Mouse (Mus musculus): ENCODE results near the gene Dhx32. TPM values are rescaled to one million over a fixed set of nuclear protein-coding genes. Genes with fewer than 3 reads are reported as not detected.

Dhx32 gene
- 25.3 and 29.6 TPM in 2 replicates for polyA plus RNA-seq (2012; rRNA removed)

- DNase-seq, result peak; percentile 60 to 63
- H3K27ac ChIP-seq (ENCODE audit: insufficient read depth, low read length), result no peak within 1 kb of the TSS
- no peaks in the 10 kb centered on the region for H3K27me3 ChIP-seq (ENCODE audit: control insufficient read depth, insufficient read depth, low read length)
- H3K4me3 ChIP-seq (replicated peaks; ENCODE audit: insufficient read depth, low read depth, low read length), result no peak within 1 kb of the TSS
- H3K4me1 ChIP-seq (ENCODE audit: control insufficient read depth, insufficient read depth, low read length), result no peaks in the 10 kb centered on the region
- TF ChIP-seq CTCF (IDR thresholded peaks at IDR 0.05; ENCODE audit: borderline replicate concordance, insufficient read depth, low read depth, low read length) (peak; percentile 76), POLR2A (IDR thresholded peaks at IDR 0.05; ENCODE audit: borderline replicate concordance, insufficient read depth, low read length) (no peak)
- WGBS, result 40% methylated on average over 18 of the region's 18 CpGs
Observed at GRCm38 (mm10) chr7:133782717-133783435, at the start of gene Dhx32. TSS of gene Dhx32 (minus strand) at chr7:133782726.

DNA sequence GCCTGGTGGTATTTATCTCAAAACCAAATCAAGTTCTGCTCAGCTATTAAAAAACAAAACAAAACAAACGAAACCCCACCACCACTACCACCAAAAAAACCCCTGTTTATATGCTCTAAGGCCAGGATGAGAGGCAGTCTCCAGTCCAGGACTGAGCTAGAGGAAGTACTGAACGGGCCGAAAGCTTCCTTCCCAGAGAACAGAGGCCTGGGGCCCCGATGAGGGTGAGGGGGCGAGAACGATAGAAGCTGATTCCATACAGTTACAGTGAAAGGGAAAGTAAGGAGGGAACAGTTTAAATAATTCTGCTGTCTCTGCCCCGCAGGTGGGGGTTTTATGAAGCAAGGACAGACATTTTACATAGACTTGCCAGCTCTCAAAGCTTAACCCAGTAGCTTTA lies 47.1 kb upstream of the Dhx32 start:
- no peak for DNase-seq
- 80% methylated on average over 7 of the region's 7 CpGs for WGBS
- H3K4me3 ChIP-seq (replicated peaks; ENCODE audit: insufficient read depth, low read depth, low read length), result no peak overlapping the region
- no peak overlapping the region for H3K27ac ChIP-seq (ENCODE audit: insufficient read depth, low read length)
- TF ChIP-seq POLR2A (IDR thresholded peaks at IDR 0.05; ENCODE audit: borderline replicate concordance, insufficient read depth, low read length) (no peak), CTCF (IDR thresholded peaks at IDR 0.05; ENCODE audit: borderline replicate concordance, insufficient read depth, low read depth, low read length) (no peak)
- H3K4me1 ChIP-seq (ENCODE audit: control insufficient read depth, insufficient read depth, low read length), result no peaks in the 10 kb centered on the region
- H3K27me3 ChIP-seq (ENCODE audit: control insufficient read depth, insufficient read depth, low read length), result no peaks in the 10 kb centered on the region

DNA sequence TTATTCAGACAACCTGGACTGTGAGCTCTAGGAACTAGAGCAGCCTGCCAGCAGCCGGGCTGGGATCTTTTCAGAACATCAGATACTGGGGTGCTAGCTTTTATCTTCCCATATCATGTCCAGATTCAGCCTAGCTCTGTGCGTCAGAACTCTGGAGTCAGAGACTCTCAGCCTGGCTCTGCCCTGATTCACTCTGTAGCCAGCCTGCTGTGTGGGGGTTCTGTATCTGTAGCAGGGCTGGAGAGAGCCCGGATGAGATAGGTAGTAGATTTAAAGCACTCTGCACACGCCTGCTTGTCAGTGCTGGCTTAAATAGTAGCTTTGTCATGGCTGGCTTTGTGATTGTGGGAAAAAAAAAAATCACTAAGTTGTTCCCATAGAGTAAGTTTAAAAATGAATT lies 46.0 kb upstream of the Dhx32 start:
- DNase-seq, result no peak
- 50% methylated on average over 4 of the region's 4 CpGs for WGBS
- H3K4me1 ChIP-seq (ENCODE audit: control insufficient read depth, insufficient read depth, low read length), result no peaks in the 10 kb centered on the region
- H3K27ac ChIP-seq (ENCODE audit: insufficient read depth, low read length), result no peak overlapping the region
- no peaks in the 10 kb centered on the region for H3K27me3 ChIP-seq (ENCODE audit: control insufficient read depth, insufficient read depth, low read length)
- H3K4me3 ChIP-seq (replicated peaks; ENCODE audit: insufficient read depth, low read depth, low read length), result no peak overlapping the region
- TF ChIP-seq POLR2A (IDR thresholded peaks at IDR 0.05; ENCODE audit: borderline replicate concordance, insufficient read depth, low read length) (no peak), CTCF (IDR thresholded peaks at IDR 0.05; ENCODE audit: borderline replicate concordance, insufficient read depth, low read depth, low read length) (no peak)

DNA sequence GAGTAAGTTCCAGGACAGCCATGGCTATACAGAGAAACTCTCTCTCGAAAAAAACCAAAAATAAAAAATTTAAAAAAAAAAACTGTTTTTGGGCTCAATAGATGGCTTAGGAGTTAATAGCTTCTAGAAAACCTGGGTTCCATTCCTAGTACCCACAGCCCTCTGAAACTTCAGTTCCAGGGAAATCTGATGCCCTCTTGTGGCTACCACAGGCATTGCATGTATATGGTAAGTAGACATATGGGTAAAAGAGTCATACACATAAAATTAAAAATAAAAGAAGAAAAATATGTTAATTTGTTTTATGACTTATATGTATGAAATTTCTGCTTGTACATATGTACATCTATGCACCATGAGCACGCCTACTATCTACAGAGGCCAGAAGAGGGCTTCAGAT lies 42.1 kb upstream of the Dhx32 start:
- Histone ChIP-seq H3K27ac (ENCODE audit: insufficient read depth, low read length) (no peak overlapping the region), H3K4me1 (ENCODE audit: control insufficient read depth, insufficient read depth, low read length) (no peaks in the 10 kb centered on the region), H3K4me3 (replicated peaks; ENCODE audit: insufficient read depth, low read depth, low read length) (no peak overlapping the region), H3K27me3 (ENCODE audit: control insufficient read depth, insufficient read depth, low read length) (no peaks in the 10 kb centered on the region)
- TF ChIP-seq CTCF (IDR thresholded peaks at IDR 0.05; ENCODE audit: borderline replicate concordance, insufficient read depth, low read depth, low read length), result no peak
- no peak for TF ChIP-seq POLR2A (IDR thresholded peaks at IDR 0.05; ENCODE audit: borderline replicate concordance, insufficient read depth, low read length)
- DNase-seq, result no peak
- whole genome bisulfite sequencing, result 98% methylated on average over 2 of the region's 2 CpGs

- Histone ChIP-seq H3K4me3 (replicated peaks; ENCODE audit: insufficient read depth, low read depth, low read length) (no peak overlapping the region), H3K27ac (ENCODE audit: insufficient read depth, low read length) (no peak overlapping the region), H3K4me1 (ENCODE audit: control insufficient read depth, insufficient read depth, low read length) (no peaks in the 10 kb centered on the region), H3K27me3 (ENCODE audit: control insufficient read depth, insufficient read depth, low read length) (no peaks in the 10 kb centered on the region)
- WGBS, result 88% methylated on average over 6 of the region's 6 CpGs
- no peak for DNase-seq
- TF ChIP-seq CTCF (IDR thresholded peaks at IDR 0.05; ENCODE audit: borderline replicate concordance, insufficient read depth, low read depth, low read length) (no peak; the same call in 1 of the 2 replicates), POLR2A (IDR thresholded peaks at IDR 0.05; ENCODE audit: borderline replicate concordance, insufficient read depth, low read length) (no peak)
Observed at GRCm38 (mm10) chr7:133823751-133824150, 41.2 kb upstream of the Dhx32 start.

DNA sequence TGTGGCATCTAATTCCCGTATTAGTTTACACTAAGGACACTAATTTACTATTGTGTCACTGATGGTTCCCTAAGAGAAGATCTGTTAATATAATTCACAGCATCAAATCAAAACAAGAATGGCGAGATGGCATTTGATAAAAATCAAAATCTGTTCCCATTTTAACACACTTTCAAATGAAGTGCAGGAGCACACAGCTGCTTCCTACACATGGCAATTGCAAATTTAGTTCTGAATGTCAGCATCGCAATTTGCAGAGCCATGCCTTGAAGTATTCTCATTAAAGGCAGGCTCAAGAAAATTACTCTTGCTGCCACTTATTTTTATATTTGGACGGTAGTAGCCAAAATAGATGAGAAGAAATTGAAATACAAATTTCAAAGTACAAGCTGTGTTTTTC lies 30.8 kb upstream of the Dhx32 start:
- Histone ChIP-seq H3K27me3 (ENCODE audit: control insufficient read depth, insufficient read depth, low read length) (no peaks in the 10 kb centered on the region), H3K4me3 (replicated peaks; ENCODE audit: insufficient read depth, low read depth, low read length) (no peak overlapping the region), H3K27ac (ENCODE audit: insufficient read depth, low read length) (no peak overlapping the region), H3K4me1 (ENCODE audit: control insufficient read depth, insufficient read depth, low read length) (no peaks in the 10 kb centered on the region)
- DNase-seq, result no peak
- WGBS, result 90% methylated on average over 4 of the region's 4 CpGs
- TF ChIP-seq CTCF (IDR thresholded peaks at IDR 0.05; ENCODE audit: borderline replicate concordance, insufficient read depth, low read depth, low read length) (no peak), POLR2A (IDR thresholded peaks at IDR 0.05; ENCODE audit: borderline replicate concordance, insufficient read depth, low read length) (no peak)

- Histone ChIP-seq H3K27me3 (ENCODE audit: control insufficient read depth, insufficient read depth, low read length) (no peaks in the 10 kb centered on the region), H3K27ac (ENCODE audit: insufficient read depth, low read length) (no peak overlapping the region), H3K4me3 (replicated peaks; ENCODE audit: insufficient read depth, low read depth, low read length) (no peak overlapping the region), H3K4me1 (ENCODE audit: control insufficient read depth, insufficient read depth, low read length) (no peaks in the 10 kb centered on the region)
- WGBS, result 76% methylated on average over 7 of the region's 7 CpGs
- TF ChIP-seq POLR2A (IDR thresholded peaks at IDR 0.05; ENCODE audit: borderline replicate concordance, insufficient read depth, low read length), result no peak
- no peak for TF ChIP-seq CTCF (IDR thresholded peaks at IDR 0.05; ENCODE audit: borderline replicate concordance, insufficient read depth, low read depth, low read length)
- no peak for DNase-seq
Observed at GRCm38 (mm10) chr7:133812927-133813326, 30.4 kb upstream of the Dhx32 start.

DNA sequence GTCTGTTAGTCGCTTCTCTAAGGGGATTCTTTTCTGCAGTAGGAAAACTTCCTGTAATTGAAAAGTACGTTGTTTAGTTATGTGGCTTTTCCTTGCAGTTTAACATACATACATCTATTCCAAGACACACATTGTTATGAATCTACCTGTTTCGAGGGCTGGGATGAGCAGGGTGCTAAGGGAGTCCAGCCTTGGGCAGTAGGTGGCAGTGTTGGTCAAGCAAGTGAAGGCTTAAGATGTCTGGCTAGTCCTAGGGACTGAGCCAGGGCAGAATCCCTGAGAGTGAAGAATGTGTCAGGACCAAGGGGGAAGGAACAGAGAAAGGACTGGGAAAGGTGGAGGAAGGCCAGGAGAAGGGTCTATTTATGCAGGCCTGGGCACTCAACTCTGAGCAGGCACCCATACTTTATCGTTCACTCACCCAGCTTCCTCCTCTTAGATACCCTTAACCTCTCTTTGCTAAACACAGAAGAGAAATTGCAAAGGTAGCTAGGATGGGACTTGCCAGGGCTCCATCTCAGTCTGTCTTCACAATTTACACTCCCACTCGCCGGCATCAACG lies 23.2 kb upstream of the Dhx32 start:
- Histone ChIP-seq H3K4me3 (replicated peaks; ENCODE audit: insufficient read depth, low read depth, low read length) (no peak overlapping the region), H3K27me3 (ENCODE audit: control insufficient read depth, insufficient read depth, low read length) (no peaks in the 10 kb centered on the region), H3K4me1 (ENCODE audit: control insufficient read depth, insufficient read depth, low read length) (no peaks in the 10 kb centered on the region), H3K27ac (ENCODE audit: insufficient read depth, low read length) (no peak overlapping the region)
- TF ChIP-seq CTCF (IDR thresholded peaks at IDR 0.05; ENCODE audit: borderline replicate concordance, insufficient read depth, low read depth, low read length) (peak; percentile 96), POLR2A (IDR thresholded peaks at IDR 0.05; ENCODE audit: borderline replicate concordance, insufficient read depth, low read length) (no peak)
- DNase-seq, result peak; percentile 61 to 72
- WGBS, result 29% methylated on average over 7 of the region's 7 CpGs
